Mouse (Mus musculus) neutrophil, adult 5-6 weeks (primary cell): Measurements from ENCODE around the gene Akap1. TPM values are rescaled to one million over a fixed set of nuclear protein-coding genes. Genes with fewer than 3 reads are reported as not detected.

Experiments
- ATAC-seq: fragments of 151-379, 151-347 bp; 2 replicates; pipeline ENCODE4 v1.8.0; 2017; ENCODE audit warnings: mild to moderate bottlenecking, moderate TSS enrichment; ENCODE audit not compliant: insufficient number of reproducible peaks, poor library complexity, low FRiP score, severe bottlenecking; ENCODE audit errors: extremely low read depth
- total RNA-seq: library from RNA; stranded (forward); fragments of 200-1000 nt; gene quantifications from 2 replicates; pipeline ENCODE4 v1.2.3, GENCODE M21; 2017

Akap1 gene
- total RNA-seq, 1 experiment from 2014 or later = not detected

- no peak for ATAC-seq
Observed at GRCm38 (mm10) chr11:88849284-88849683, 15.1 kb downstream of the Akap1 start.

DNA sequence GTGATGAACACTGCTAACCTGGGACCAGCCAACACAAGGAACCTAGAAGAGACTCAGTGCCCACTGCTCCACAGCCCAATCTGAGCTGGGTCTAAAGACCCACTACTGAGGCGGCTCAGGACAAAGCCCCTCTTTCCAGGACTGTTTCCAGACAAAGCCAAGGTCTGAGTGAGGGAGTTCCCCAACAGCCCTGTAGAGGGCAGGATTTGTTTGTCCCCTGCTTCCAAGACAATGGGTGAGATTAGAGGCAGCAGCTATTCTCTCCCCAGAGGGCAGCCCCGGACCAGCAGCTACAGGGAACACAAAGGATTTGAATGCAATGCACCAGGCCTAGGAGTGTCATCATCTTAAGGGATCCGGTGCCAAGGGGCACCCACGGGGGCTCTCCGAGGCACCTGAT is 15.8 kb downstream of the Akap1 start:
- no peak for ATAC-seq

DNA sequence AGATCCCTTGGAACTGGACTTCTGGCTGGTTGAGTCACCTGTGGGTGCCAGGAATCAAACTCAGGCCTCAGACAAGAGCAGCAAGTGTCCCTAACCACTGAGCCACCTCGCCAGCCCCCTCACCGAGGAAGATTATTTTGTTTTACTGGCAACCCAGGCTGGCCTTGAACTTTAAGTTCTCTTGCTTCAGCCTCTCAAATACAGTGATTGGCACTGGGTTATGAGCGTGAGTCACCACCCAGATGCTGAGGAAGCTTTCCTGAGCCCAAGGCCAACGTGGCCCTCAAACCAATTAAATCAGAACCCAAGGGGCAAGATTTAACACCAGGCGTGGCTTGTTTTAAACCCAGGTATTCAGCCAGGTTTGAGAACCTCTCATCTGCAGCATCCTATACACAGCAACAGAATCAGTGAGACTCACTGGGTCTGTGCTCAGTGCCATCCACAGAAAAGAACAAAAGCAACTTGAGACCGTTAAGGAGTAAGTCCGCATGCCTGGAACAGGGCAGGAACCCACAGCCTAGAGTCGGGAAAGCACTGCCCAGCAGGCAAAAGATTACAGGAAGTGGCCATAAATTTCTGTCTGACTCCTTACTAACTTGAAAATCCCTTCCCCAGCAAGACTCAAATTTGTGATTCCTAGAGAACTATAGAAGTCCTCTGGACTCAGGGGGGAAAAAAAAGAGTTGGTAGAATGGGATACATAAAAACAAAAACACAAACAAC is 16.9 kb downstream of the Akap1 start:
- ATAC-seq = no peak

GRCm38 (mm10) chr11:88844384-88844783 is 20.0 kb downstream of the Akap1 start:
- no peak for ATAC-seq

GRCm38 (mm10) chr11:88843305-88843704 is 21.1 kb downstream of the Akap1 start:
- ATAC-seq = no peak

- ATAC-seq = no peak
Observed at GRCm38 (mm10) chr11:88842315-88842975, 21.9 kb downstream of the Akap1 start.

GRCm38 (mm10) chr11:88841406-88841805 is 23.0 kb downstream of the Akap1 start:
- ATAC-seq = no peak

DNA sequence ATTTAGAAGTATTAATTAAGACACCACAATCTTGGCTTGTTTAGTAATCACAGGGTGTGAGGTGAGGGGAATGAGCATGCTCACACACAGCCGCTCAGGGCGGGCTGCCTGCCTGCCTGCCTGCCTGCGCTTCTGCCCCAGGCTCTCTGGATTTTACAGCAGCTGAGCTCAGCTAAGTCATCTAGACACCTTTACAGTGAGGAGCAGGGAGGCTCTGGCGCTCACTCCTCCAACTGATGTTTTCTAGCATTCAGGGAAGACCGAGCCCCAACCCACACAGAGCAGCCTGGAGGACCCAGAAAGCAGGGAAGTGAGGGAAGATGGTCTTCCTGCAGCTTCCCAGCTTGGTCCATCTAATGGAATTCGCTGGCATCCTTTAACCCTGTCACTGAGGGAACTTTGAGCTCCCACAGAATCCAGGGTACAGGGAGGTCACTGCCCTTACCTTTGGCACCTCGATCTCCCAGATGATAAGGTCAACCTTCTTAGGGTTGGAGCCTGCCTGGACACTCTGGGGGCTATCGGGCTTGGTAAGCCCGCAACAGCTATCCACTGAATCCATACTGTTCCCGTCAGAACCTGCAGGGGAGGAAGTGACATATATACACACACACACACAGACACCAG is 23.5 kb downstream of the Akap1 start:
- ATAC-seq = no peak

- no peak for ATAC-seq
Observed at GRCm38 (mm10) chr11:88840292-88840691, 24.1 kb downstream of the Akap1 start.

- ATAC-seq = no peak
Observed at GRCm38 (mm10) chr11:88839379-88839778, 25.0 kb downstream of the Akap1 start.

DNA sequence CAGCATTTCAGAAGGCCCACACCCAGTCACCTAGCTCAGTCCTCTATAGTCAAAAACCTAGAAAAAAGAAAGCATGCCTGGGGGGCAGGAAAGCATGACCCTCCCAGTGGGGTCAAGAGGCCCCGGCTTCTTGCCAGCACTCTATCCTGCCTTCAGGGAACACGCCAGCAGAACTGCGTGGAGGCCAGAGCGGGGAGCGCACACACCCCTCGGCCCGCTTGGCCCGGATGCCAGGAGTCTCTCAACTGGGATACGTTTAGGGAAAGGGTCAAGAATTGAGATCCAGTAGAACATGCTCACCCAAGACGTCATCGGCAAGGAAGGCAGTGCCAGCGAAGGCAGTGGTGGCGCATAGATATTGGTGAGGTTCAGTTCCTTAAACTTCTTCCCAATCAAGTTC is 25.8 kb downstream of the Akap1 start:
- no peak for ATAC-seq

- no peak for ATAC-seq
Observed at GRCm38 (mm10) chr11:88834606-88835005, 29.8 kb downstream of the Akap1 start.

- ATAC-seq = no peak
Observed at GRCm38 (mm10) chr11:88834134-88834533, 30.3 kb downstream of the Akap1 start.

DNA sequence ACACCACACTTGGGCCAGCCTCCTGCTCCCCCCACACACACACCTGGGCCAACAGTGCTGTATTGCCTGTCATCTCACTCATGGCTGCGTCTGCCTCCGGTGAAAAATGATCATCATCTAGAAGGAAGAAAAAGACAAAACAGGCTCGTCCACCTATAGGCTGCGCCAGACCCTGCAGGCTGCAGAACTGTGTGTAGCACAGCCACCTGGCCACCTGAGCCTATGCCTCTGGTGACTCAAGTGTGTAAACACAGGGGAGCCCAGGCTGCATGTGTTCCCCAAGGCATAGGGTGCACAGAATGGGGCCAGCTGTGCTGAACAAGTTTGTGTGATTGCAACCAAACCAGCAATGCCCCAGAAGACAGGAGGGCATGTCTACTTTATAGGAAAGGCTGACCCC is 31.3 kb downstream of the Akap1 start:
- ATAC-seq = no peak

- ATAC-seq = no peak
Observed at GRCm38 (mm10) chr11:88830257-88830804, 34.1 kb downstream of the Akap1 start.

DNA sequence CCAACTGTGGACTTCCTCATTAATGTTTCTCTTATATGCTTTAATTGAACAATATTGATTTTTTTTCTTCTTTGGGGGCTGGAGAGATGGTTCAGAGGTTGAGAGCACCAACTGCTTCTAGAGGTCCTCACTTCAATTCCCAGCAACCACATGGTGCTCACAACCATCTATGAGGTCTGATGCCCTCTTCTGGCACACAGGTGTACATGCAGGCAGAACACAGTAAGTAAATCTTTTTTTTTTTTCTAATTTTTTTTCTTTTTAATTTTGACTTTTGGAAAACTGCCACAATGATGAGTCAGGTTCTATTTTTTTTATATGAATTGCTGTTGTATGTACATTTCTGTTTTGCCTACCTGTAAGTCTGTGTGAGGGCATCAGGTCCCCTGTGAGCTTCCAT is 35.9 kb downstream of the Akap1 start:
- ATAC-seq = no peak

GRCm38 (mm10) chr11:88825909-88826308 is 38.5 kb downstream of the Akap1 start:
- no peak for ATAC-seq

DNA sequence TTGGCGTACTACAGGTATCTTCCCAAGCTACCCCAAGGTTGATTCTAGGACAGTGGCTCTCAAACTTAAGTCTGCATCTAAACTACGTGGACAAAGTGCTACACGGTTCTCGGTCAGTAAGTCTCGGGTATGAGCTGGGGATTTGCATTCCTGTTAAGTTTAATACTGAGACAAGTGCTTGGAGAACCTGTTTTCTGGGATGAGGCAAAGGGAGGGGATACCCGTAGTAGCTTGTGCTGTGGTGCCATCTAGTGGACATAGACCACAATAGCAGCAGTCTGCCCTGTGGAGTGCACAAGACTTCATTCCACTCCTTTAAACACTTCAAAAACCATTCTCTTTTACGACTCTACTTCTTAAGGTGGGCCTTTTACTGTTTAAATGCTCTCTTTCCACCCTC is 41.4 kb downstream of the Akap1 start:
- no peak for ATAC-seq

DNA sequence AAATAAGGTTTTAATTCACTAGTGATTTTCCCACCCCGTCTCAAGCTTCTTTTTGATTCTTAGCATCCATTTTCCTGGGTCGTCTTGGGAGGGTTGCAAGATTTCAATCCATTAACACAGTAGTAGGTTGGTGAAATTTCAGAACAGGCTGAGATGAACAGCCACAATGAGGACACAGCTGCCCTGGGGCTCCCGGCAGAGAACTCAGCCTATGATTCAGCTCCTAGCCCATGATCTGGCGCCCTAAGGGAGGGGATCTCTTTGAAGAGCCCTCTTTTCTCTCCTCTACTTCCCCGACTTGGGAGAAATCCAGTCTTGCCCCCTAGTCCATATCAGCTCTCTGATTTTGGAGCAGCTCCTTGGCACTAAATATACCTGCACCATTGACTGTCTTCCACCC is 41.9 kb downstream of the Akap1 start:
- no peak for ATAC-seq
